Mouse (Mus musculus) embryonic fibroblast, embryonic 13.5 days (primary cell): ENCODE measurements around the gene Traf4.

Experiments
- CTCF ChIP-seq: IDR thresholded peaks from 2 replicates; pipeline ENCODE4 v1.5.1; 2011; ENCODE audit warnings: mild to moderate bottlenecking, control low read depth, low read length, moderate library complexity, borderline replicate concordance; ENCODE audit not compliant: insufficient read depth
- POLR2A ChIP-seq: IDR thresholded peaks from 2 replicates; pipeline ENCODE4 v1.6.1; 2011; ENCODE audit warnings: low read depth, mild to moderate bottlenecking, control low read depth, low read length, moderate library complexity

DNA sequence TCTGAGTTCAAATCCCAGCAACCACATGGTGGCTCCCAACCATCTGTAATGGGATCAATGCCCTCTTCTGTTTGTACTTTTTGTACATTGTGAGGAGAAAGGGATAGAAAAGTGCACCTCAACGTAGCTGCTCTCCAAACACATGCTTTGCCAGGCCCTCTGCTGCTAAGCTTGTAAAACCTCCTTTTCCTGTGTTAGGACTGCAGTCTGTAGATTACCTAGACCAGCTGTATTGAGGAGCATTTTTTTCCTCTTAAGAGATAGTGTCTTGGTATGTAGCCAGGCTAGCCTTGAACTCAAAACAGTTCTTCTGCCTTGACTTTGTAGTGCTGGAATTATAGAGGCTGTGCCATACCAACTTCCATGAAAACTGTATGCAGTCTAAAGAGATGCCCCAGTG lies 29.3 kb downstream of the Traf4 start:
- no peak for TF ChIP-seq POLR2A
- TF ChIP-seq CTCF: no peak
